Mouse (Mus musculus): Measurements from ENCODE around the gene Stat1. TPM values are rescaled to one million over a fixed set of nuclear protein-coding genes. Genes with fewer than 3 reads are reported as not detected.

The Stat1 gene
- polyA plus RNA-seq, 1 experiment from 2014 or later = 21.7 TPM

- no peak for ATAC-seq (ENCODE audit: insufficient number of reproducible peaks, insufficient read depth, low FRiP score, low read depth)
- no peak overlapping the region for H3K4me3 ChIP-seq (ENCODE audit: low read depth, low read length)
- H3K36me3 ChIP-seq (ENCODE audit: control insufficient read depth, insufficient read depth, low read length) = no peaks in the 10 kb centered on the region; the same call in 1 of the 2 replicates
- no peaks in the 10 kb centered on the region for H3K9me3 ChIP-seq (ENCODE audit: control insufficient read depth, low read depth, low read length)
- H3K27ac ChIP-seq (ENCODE audit: low read length) = no peak overlapping the region
- no peak overlapping the region for H3K9ac ChIP-seq (replicated peaks; ENCODE audit: low read depth, low read length)
- 72% methylated on average over 7 of the region's 7 CpGs for WGBS
- peaks cover 5% of the 10 kb centered on the region; the same call in 1 of the 2 replicates for H3K4me1 ChIP-seq (ENCODE audit: control insufficient read depth, insufficient read depth, low read length)
- no peak overlapping the region for H3K4me2 ChIP-seq (replicated peaks; ENCODE audit: low read depth, low read length)
- H3K27me3 ChIP-seq (ENCODE audit: control insufficient read depth, insufficient read depth, low read length) = no peaks in the 10 kb centered on the region
Observed at GRCm38 (mm10) chr1:52148178-52148577, 28.9 kb downstream of the Stat1 start.

GRCm38 (mm10) chr1:52148696-52149095, 29.5 kb downstream of the Stat1 start:
- ATAC-seq (ENCODE audit: insufficient number of reproducible peaks, insufficient read depth, low FRiP score, low read depth) = no peak
- no peak overlapping the region for H3K4me2 ChIP-seq (replicated peaks; ENCODE audit: low read depth, low read length)
- 79% methylated on average over 7 of the region's 7 CpGs for WGBS
- no peak overlapping the region for H3K9ac ChIP-seq (replicated peaks; ENCODE audit: low read depth, low read length)
- no peaks in the 10 kb centered on the region for H3K27me3 ChIP-seq (ENCODE audit: control insufficient read depth, insufficient read depth, low read length)
- H3K4me1 ChIP-seq (ENCODE audit: control insufficient read depth, insufficient read depth, low read length) = peaks cover 5% of the 10 kb centered on the region; the same call in 1 of the 2 replicates
- H3K36me3 ChIP-seq (ENCODE audit: control insufficient read depth, insufficient read depth, low read length) = no peaks in the 10 kb centered on the region; the same call in 1 of the 2 replicates
- H3K9me3 ChIP-seq (ENCODE audit: control insufficient read depth, low read depth, low read length) = no peaks in the 10 kb centered on the region
- no peak overlapping the region for H3K4me3 ChIP-seq (ENCODE audit: low read depth, low read length)
- H3K27ac ChIP-seq (ENCODE audit: low read length) = no peak overlapping the region

- peak; percentile 38; the same call in 1 of the 2 replicates for ATAC-seq (ENCODE audit: insufficient number of reproducible peaks, insufficient read depth, low FRiP score, low read depth)
- H3K4me3 ChIP-seq (ENCODE audit: low read depth, low read length) = no peak overlapping the region
- no peaks in the 10 kb centered on the region; the same call in 1 of the 2 replicates for H3K36me3 ChIP-seq (ENCODE audit: control insufficient read depth, insufficient read depth, low read length)
- H3K27me3 ChIP-seq (ENCODE audit: control insufficient read depth, insufficient read depth, low read length) = no peaks in the 10 kb centered on the region
- no peak overlapping the region for H3K27ac ChIP-seq (ENCODE audit: low read length)
- H3K4me2 ChIP-seq (replicated peaks; ENCODE audit: low read depth, low read length) = no peak overlapping the region
- H3K4me1 ChIP-seq (ENCODE audit: control insufficient read depth, insufficient read depth, low read length) = peaks cover 5% of the 10 kb centered on the region; the same call in 1 of the 2 replicates
- no peak overlapping the region for H3K9ac ChIP-seq (replicated peaks; ENCODE audit: low read depth, low read length)
- 33% methylated on average over 9 of the region's 9 CpGs for WGBS
- H3K9me3 ChIP-seq (ENCODE audit: control insufficient read depth, low read depth, low read length) = no peaks in the 10 kb centered on the region
Observed at GRCm38 (mm10) chr1:52149934-52150346, 30.7 kb downstream of the Stat1 start.

GRCm38 (mm10) chr1:52150676-52151075, 31.4 kb downstream of the Stat1 start:
- Histone ChIP-seq H3K9me3 (ENCODE audit: control insufficient read depth, low read depth, low read length) (no peaks in the 10 kb centered on the region), H3K27me3 (ENCODE audit: control insufficient read depth, insufficient read depth, low read length) (no peaks in the 10 kb centered on the region), H3K4me3 (ENCODE audit: low read depth, low read length) (no peak overlapping the region), H3K4me1 (ENCODE audit: control insufficient read depth, insufficient read depth, low read length) (peaks cover 5% of the 10 kb centered on the region; the same call in 1 of the 2 replicates), H3K4me2 (replicated peaks; ENCODE audit: low read depth, low read length) (no peak overlapping the region), H3K9ac (replicated peaks; ENCODE audit: low read depth, low read length) (no peak overlapping the region), H3K27ac (ENCODE audit: low read length) (no peak overlapping the region), H3K36me3 (ENCODE audit: control insufficient read depth, insufficient read depth, low read length) (no peaks in the 10 kb centered on the region; the same call in 1 of the 2 replicates)
- 34% methylated on average over 11 of the region's 11 CpGs for WGBS
- peak; percentile 66 for ATAC-seq (ENCODE audit: insufficient number of reproducible peaks, insufficient read depth, low FRiP score, low read depth)

GRCm38 (mm10) chr1:52151166-52151565, 31.9 kb downstream of the Stat1 start:
- Histone ChIP-seq H3K4me1 (ENCODE audit: control insufficient read depth, insufficient read depth, low read length) (peaks cover 5% of the 10 kb centered on the region; the same call in 1 of the 2 replicates), H3K27me3 (ENCODE audit: control insufficient read depth, insufficient read depth, low read length) (no peaks in the 10 kb centered on the region), H3K9ac (replicated peaks; ENCODE audit: low read depth, low read length) (no peak overlapping the region), H3K4me3 (ENCODE audit: low read depth, low read length) (no peak overlapping the region), H3K27ac (ENCODE audit: low read length) (no peak overlapping the region), H3K4me2 (replicated peaks; ENCODE audit: low read depth, low read length) (no peak overlapping the region), H3K36me3 (ENCODE audit: control insufficient read depth, insufficient read depth, low read length) (no peaks in the 10 kb centered on the region; the same call in 1 of the 2 replicates), H3K9me3 (ENCODE audit: control insufficient read depth, low read depth, low read length) (no peaks in the 10 kb centered on the region)
- no peak for ATAC-seq (ENCODE audit: insufficient number of reproducible peaks, insufficient read depth, low FRiP score, low read depth)
- 96% methylated on average over 5 of the region's 5 CpGs for WGBS

- no peak overlapping the region for H3K9ac ChIP-seq (replicated peaks; ENCODE audit: low read depth, low read length)
Observed at GRCm38 (mm10) chr1:52152369-52152768, 33.1 kb downstream of the Stat1 start.

GRCm38 (mm10) chr1:52152936-52153335, 33.7 kb downstream of the Stat1 start:
- Histone ChIP-seq H3K9me3 (ENCODE audit: control insufficient read depth, low read depth, low read length) (no peaks in the 10 kb centered on the region), H3K9ac (replicated peaks; ENCODE audit: low read depth, low read length) (no peak overlapping the region), H3K4me3 (ENCODE audit: low read depth, low read length) (no peak overlapping the region), H3K27ac (ENCODE audit: low read length) (no peak overlapping the region), H3K4me2 (replicated peaks; ENCODE audit: low read depth, low read length) (no peak overlapping the region), H3K27me3 (ENCODE audit: control insufficient read depth, insufficient read depth, low read length) (no peaks in the 10 kb centered on the region), H3K36me3 (ENCODE audit: control insufficient read depth, insufficient read depth, low read length) (no peaks in the 10 kb centered on the region; the same call in 1 of the 2 replicates), H3K4me1 (ENCODE audit: control insufficient read depth, insufficient read depth, low read length) (peaks cover 5% of the 10 kb centered on the region; the same call in 1 of the 2 replicates)
- no peak for ATAC-seq (ENCODE audit: insufficient number of reproducible peaks, insufficient read depth, low FRiP score, low read depth)
- 47% methylated on average over 3 of the region's 3 CpGs for WGBS

More at GRCm38 (mm10) chr1:52152369-52152768, 33.1 kb downstream of the Stat1 start:
- no peaks in the 10 kb centered on the region for H3K9me3 ChIP-seq (ENCODE audit: control insufficient read depth, low read depth, low read length)
- H3K27ac ChIP-seq (ENCODE audit: low read length) = no peak overlapping the region
- H3K27me3 ChIP-seq (ENCODE audit: control insufficient read depth, insufficient read depth, low read length) = no peaks in the 10 kb centered on the region
- peaks cover 5% of the 10 kb centered on the region; the same call in 1 of the 2 replicates for H3K4me1 ChIP-seq (ENCODE audit: control insufficient read depth, insufficient read depth, low read length)
- H3K4me2 ChIP-seq (replicated peaks; ENCODE audit: low read depth, low read length) = no peak overlapping the region
- no peaks in the 10 kb centered on the region; the same call in 1 of the 2 replicates for H3K36me3 ChIP-seq (ENCODE audit: control insufficient read depth, insufficient read depth, low read length)
- WGBS = 74% methylated on average over 13 of the region's 13 CpGs
- H3K4me3 ChIP-seq (ENCODE audit: low read depth, low read length) = no peak overlapping the region
- ATAC-seq (ENCODE audit: insufficient number of reproducible peaks, insufficient read depth, low FRiP score, low read depth) = no peak

- Histone ChIP-seq H3K4me3 (ENCODE audit: low read depth, low read length) (no peak overlapping the region), H3K27me3 (ENCODE audit: control insufficient read depth, insufficient read depth, low read length) (no peaks in the 10 kb centered on the region), H3K9me3 (ENCODE audit: control insufficient read depth, low read depth, low read length) (no peaks in the 10 kb centered on the region), H3K4me2 (replicated peaks; ENCODE audit: low read depth, low read length) (no peak overlapping the region), H3K9ac (replicated peaks; ENCODE audit: low read depth, low read length) (no peak overlapping the region), H3K4me1 (ENCODE audit: control insufficient read depth, insufficient read depth, low read length) (peaks cover 5% of the 10 kb centered on the region; the same call in 1 of the 2 replicates), H3K36me3 (ENCODE audit: control insufficient read depth, insufficient read depth, low read length) (no peaks in the 10 kb centered on the region; the same call in 1 of the 2 replicates), H3K27ac (ENCODE audit: low read length) (no peak overlapping the region)
- 94% methylated on average over 8 of the region's 8 CpGs for WGBS
- ATAC-seq (ENCODE audit: insufficient number of reproducible peaks, insufficient read depth, low FRiP score, low read depth) = no peak
Observed at GRCm38 (mm10) chr1:52154890-52155289, 35.6 kb downstream of the Stat1 start.

- no peaks in the 10 kb centered on the region; the same call in 1 of the 2 replicates for H3K36me3 ChIP-seq (ENCODE audit: control insufficient read depth, insufficient read depth, low read length)
- no peak overlapping the region for H3K27ac ChIP-seq (ENCODE audit: low read length)
- no peak overlapping the region for H3K4me3 ChIP-seq (ENCODE audit: low read depth, low read length)
- 86% methylated on average over 10 of the region's 10 CpGs for WGBS
- no peaks in the 10 kb centered on the region for H3K4me1 ChIP-seq (ENCODE audit: control insufficient read depth, insufficient read depth, low read length)
- H3K27me3 ChIP-seq (ENCODE audit: control insufficient read depth, insufficient read depth, low read length) = no peaks in the 10 kb centered on the region
- no peak overlapping the region for H3K9ac ChIP-seq (replicated peaks; ENCODE audit: low read depth, low read length)
- no peaks in the 10 kb centered on the region for H3K9me3 ChIP-seq (ENCODE audit: control insufficient read depth, low read depth, low read length)
- H3K4me2 ChIP-seq (replicated peaks; ENCODE audit: low read depth, low read length) = no peak overlapping the region
- ATAC-seq (ENCODE audit: insufficient number of reproducible peaks, insufficient read depth, low FRiP score, low read depth) = no peak
Observed at GRCm38 (mm10) chr1:52156351-52156750, 37.1 kb downstream of the Stat1 start.

Measured in stomach, embryonic 14.5 days (tissue).